Mouse (Mus musculus): ENCODE measurements around the gene Npas1.

- no peak for TF ChIP-seq CTCF (IDR thresholded peaks at IDR 0.05; ENCODE audit: extremely low read depth, insufficient read length, insufficient replicate concordance, low read depth, low read length)
- no peak for TF ChIP-seq POLR2A (IDR thresholded peaks at IDR 0.05; ENCODE audit: low read depth, low read length)
Observed at GRCm38 (mm10) chr7:16417141-16417771, 60.3 kb downstream of the Npas1 start.
